Mouse (Mus musculus) C2C12 (cell line): Measurements from ENCODE around the gene Nbeal2. TPM values are rescaled to one million over a fixed set of nuclear protein-coding genes. Genes with fewer than 3 reads are reported as not detected.

Experiments
- H3K27me3 ChIP-seq: one replicate; pipeline ENCODE4 v1.6.1; 2011; ENCODE audit not compliant: control insufficient read depth, insufficient read depth, insufficient read length
- H3K36me3 ChIP-seq: one replicate; pipeline ENCODE4 v1.6.1; 2011; ENCODE audit not compliant: control insufficient read depth, insufficient read depth
- H3K4me3 ChIP-seq: one replicate; pipeline ENCODE4 v1.5.1; 2011; ENCODE audit warnings: mild to moderate bottlenecking, control low read depth; ENCODE audit not compliant: poor library complexity, insufficient read depth, severe bottlenecking
- H3K79me2 ChIP-seq: one replicate; pipeline ENCODE4 v1.6.1; 2011; ENCODE audit not compliant: control insufficient read depth, insufficient read depth
- H3K79me3 ChIP-seq: one replicate; pipeline ENCODE4 v1.6.1; 2011; ENCODE audit warnings: low read depth, control low read depth
- H3ac ChIP-seq: one replicate; pipeline ENCODE3; 2011; ENCODE audit warnings: low read depth; ENCODE audit not compliant: control insufficient read depth, insufficient read length
- CEBPB ChIP-seq: IDR thresholded peaks from one replicate; pipeline ENCODE4 v1.6.1; 2011; ENCODE audit warnings: low read depth, mild to moderate bottlenecking, control low read depth, moderate library complexity
- CTCF ChIP-seq: IDR thresholded peaks from one replicate; pipeline ENCODE4 v1.5.1; 2011; ENCODE audit not compliant: control insufficient read depth, insufficient read depth, insufficient read length
- FOSL1 ChIP-seq: IDR thresholded peaks from one replicate; pipeline ENCODE4 v1.8.0; 2011; ENCODE audit warnings: mild to moderate bottlenecking, low read length; ENCODE audit not compliant: poor library complexity, insufficient read depth, severe bottlenecking
- MAX ChIP-seq: IDR thresholded peaks from one replicate; pipeline ENCODE4 v1.6.1; 2011; ENCODE audit warnings: mild to moderate bottlenecking, control low read depth
- MYOD1 ChIP-seq: IDR thresholded peaks from one replicate; pipeline ENCODE4 v1.6.1; 2011; ENCODE audit warnings: low read depth; ENCODE audit not compliant: control insufficient read depth, insufficient read length
- MYOG ChIP-seq: IDR thresholded peaks from one replicate; pipeline ENCODE4 v1.6.1; 2011; ENCODE audit not compliant: control insufficient read depth, insufficient read length; ENCODE audit errors: extremely low read depth
- USF1 ChIP-seq: IDR thresholded peaks from one replicate; pipeline ENCODE4 v1.6.1; 2011; ENCODE audit warnings: low read depth, mild to moderate bottlenecking, control low read depth, moderate library complexity
- polyA plus RNA-seq: library from polyadenylated mRNA; unstranded; fragments of >200 nt; fragmentation: generic; extraction: Trizol; gene quantifications from one replicate; pipeline ENCODE4 v1.2.1, GENCODE M21; 2012; ENCODE audit warnings: missing spikeins

Gene Nbeal2
- polyA plus RNA-seq, 1 experiment = 3.3 TPM

GRCm38 (mm10) chr9:110638611-110639021, 15.3 kb downstream of the Nbeal2 start:
- Histone ChIP-seq H3K36me3 (no peaks in the 10 kb centered on the region), H3K27me3 (no peaks in the 10 kb centered on the region), H3K4me3 (no peak overlapping the region), H3K79me3 (no peaks in the 10 kb centered on the region), H3K79me2 (no peaks in the 10 kb centered on the region), H3ac (no peak overlapping the region)
- TF ChIP-seq MAX (no peak), CEBPB (no peak), FOSL1 (no peak), USF1 (no peak), MYOG (no peak), MYOD1 (no peak), CTCF (no peak)

GRCm38 (mm10) chr9:110635225-110635624, 18.7 kb downstream of the Nbeal2 start:
- H3K79me2 ChIP-seq = no peaks in the 10 kb centered on the region
- H3ac ChIP-seq = no peak overlapping the region
- H3K79me3 ChIP-seq = no peaks in the 10 kb centered on the region
- no peaks in the 10 kb centered on the region for H3K27me3 ChIP-seq
- TF ChIP-seq MAX = no peak
- peak; percentile 91 for TF ChIP-seq CTCF
- peaks cover 5% of the 10 kb centered on the region for H3K36me3 ChIP-seq
- H3K4me3 ChIP-seq = no peak overlapping the region

- H3ac ChIP-seq = no peak overlapping the region
- H3K79me3 ChIP-seq = no peaks in the 10 kb centered on the region
- peaks cover 5% of the 10 kb centered on the region for H3K36me3 ChIP-seq
- H3K4me3 ChIP-seq = no peak overlapping the region
- H3K27me3 ChIP-seq = no peaks in the 10 kb centered on the region
- TF ChIP-seq FOSL1 = no peak
- TF ChIP-seq MYOD1 = no peak
- TF ChIP-seq USF1 = no peak
- no peak for TF ChIP-seq MYOG
- TF ChIP-seq CTCF = no peak
- TF ChIP-seq MAX = no peak
- no peak for TF ChIP-seq CEBPB
- no peaks in the 10 kb centered on the region for H3K79me2 ChIP-seq
Observed at GRCm38 (mm10) chr9:110633882-110634281, 20.1 kb downstream of the Nbeal2 start.

- Histone ChIP-seq H3K36me3 (peaks cover 5% of the 10 kb centered on the region), H3K4me3 (no peak overlapping the region), H3K79me2 (no peaks in the 10 kb centered on the region), H3ac (no peak overlapping the region), H3K27me3 (no peaks in the 10 kb centered on the region), H3K79me3 (no peaks in the 10 kb centered on the region)
- TF ChIP-seq MAX = no peak
Observed at GRCm38 (mm10) chr9:110632671-110633070, 21.3 kb downstream of the Nbeal2 start.

GRCm38 (mm10) chr9:110631651-110632275, 22.2 kb downstream of the Nbeal2 start:
- Histone ChIP-seq H3K79me2 (no peaks in the 10 kb centered on the region), H3K36me3 (peaks cover 5% of the 10 kb centered on the region), H3K27me3 (no peaks in the 10 kb centered on the region), H3K79me3 (no peaks in the 10 kb centered on the region), H3K4me3 (no peak overlapping the region), H3ac (no peak overlapping the region)
- TF ChIP-seq MYOG = no peak
- TF ChIP-seq CTCF = no peak
- TF ChIP-seq MYOD1 = no peak
- no peak for TF ChIP-seq MAX
- TF ChIP-seq CEBPB = no peak
- no peak for TF ChIP-seq USF1
- no peak for TF ChIP-seq FOSL1

GRCm38 (mm10) chr9:110631191-110631590, 22.8 kb downstream of the Nbeal2 start:
- H3K4me3 ChIP-seq = no peak overlapping the region

More at GRCm38 (mm10) chr9:110631191-110631590, 22.8 kb downstream of the Nbeal2 start:
- no peaks in the 10 kb centered on the region for H3K79me3 ChIP-seq
- H3K36me3 ChIP-seq = peaks cover 5% of the 10 kb centered on the region
- no peaks in the 10 kb centered on the region for H3K27me3 ChIP-seq
- TF ChIP-seq CEBPB (no peak), USF1 (no peak), MAX (no peak), MYOG (no peak), FOSL1 (no peak), CTCF (peak; percentile 83), MYOD1 (no peak)
- no peak overlapping the region for H3ac ChIP-seq
- H3K79me2 ChIP-seq = no peaks in the 10 kb centered on the region
